Mouse (Mus musculus): ENCODE measurements at regions not wholly inside any gene's neighbourhood (a gene's known extent, or its start where the extent isn't known, plus 50 kb on each side); places are given as distances from the start of the nearest gene placed in this dataset.

- TF ChIP-seq POLR2A (IDR thresholded peaks at IDR 0.05; ENCODE audit: borderline replicate concordance, low read depth, low read length) (no peak), CTCF (IDR thresholded peaks at IDR 0.05; ENCODE audit: low read depth, low read length) (no peak)
Measured at GRCm38 (mm10) chr16:30656881-30657280, 57.4 kb downstream of the Fam43a start.

All from bone marrow macrophage, adult 2 months (primary cell).